Mouse (Mus musculus): Measurements from ENCODE around the gene Rfc1. TPM values are rescaled to one million over a fixed set of nuclear protein-coding genes. Genes with fewer than 3 reads are reported as not detected.

The Rfc1 gene
- polyA plus RNA-seq (2016; fragmentation: Nextera tagmentation; extraction: Ambion mirVana), result 103 and 110 TPM in 2 replicates

DNA sequence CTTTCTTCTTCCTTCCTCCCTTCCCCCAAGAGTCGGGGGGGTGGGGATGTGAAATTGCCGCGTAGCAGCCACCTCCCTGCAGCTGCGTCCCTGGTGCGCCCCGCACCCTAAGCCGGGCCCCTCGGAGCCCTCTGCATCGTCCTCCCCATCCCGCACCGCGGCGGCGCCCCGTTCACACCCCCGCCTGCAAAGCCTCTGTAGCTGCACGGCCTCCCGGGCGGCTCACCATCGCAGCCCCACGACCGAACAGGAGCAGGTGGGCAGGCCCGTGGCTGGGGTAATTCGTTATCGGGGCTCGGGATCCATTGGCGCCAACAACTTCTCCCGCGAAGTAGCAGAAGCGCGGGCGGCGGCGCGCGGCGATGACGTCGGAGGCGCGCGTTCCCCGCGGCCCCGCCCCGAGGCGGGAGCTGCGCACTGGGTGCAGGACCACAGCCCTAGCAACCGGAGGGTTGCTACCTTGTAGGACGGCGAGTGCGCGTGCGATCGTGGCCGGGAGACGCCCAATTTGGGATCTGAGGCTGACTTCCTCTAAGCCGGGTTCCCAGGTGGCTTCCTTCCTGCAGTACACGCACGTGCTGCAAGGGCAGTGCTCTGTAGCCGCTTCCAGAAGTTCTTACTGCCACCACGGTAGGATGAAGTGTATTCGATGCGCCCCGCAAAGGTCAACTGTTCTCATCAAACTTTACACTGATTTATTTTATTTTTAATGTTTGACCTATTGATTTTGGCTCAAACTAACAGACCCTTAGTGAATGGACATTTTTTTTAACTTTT, at the start of gene Rfc1:
TSS of gene Rfc1 (minus strand) at position 373 of the 777 bp plus-strand sequence.
- peak; percentile 89 for DNase-seq (ENCODE audit: extremely low spot score, low spot score)
- no peaks in the 10 kb centered on the region for H3K27me3 ChIP-seq (ENCODE audit: poor library complexity, severe bottlenecking)
- H3K36me3 ChIP-seq (replicated peaks), result peaks cover 33% of the 10 kb centered on the region
- peak within 1 kb of the TSS; percentile 96 for H3K27ac ChIP-seq
- no peaks in the 10 kb centered on the region for H3K9me3 ChIP-seq
- peak within 1 kb of the TSS; percentile 88 for H3K4me3 ChIP-seq
- peaks cover 22% of the 10 kb centered on the region for H3K4me1 ChIP-seq
- under 1% methylated on average over 65 of the region's 65 CpGs for WGBS

DNA sequence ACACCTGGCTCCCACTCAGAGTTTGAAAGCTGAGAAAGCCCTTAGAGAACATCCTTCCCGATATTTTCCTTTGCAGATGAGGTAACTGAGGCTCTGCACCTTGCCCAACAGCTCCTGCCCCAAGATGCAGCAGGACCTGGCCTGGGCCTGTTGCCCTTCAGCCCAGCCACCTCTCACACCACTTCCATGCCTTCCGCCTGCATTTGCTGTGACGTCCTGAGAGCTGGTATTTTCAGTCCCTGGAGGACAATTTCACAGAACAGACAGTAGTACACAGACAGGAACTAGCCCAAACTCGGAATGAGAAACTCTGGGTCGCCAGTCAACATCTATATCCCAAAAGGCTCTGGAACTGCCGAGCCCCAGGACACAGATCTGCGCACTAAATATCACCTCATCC, 39.3 kb upstream of the Rfc1 start:
- no peaks in the 10 kb centered on the region for H3K27me3 ChIP-seq (ENCODE audit: poor library complexity, severe bottlenecking)
- H3K36me3 ChIP-seq (replicated peaks), result no peaks in the 10 kb centered on the region
- no peak for DNase-seq (ENCODE audit: extremely low spot score, low spot score)
- H3K9me3 ChIP-seq, result no peaks in the 10 kb centered on the region
- no peak overlapping the region for H3K27ac ChIP-seq
- 91% methylated on average over 7 of the region's 7 CpGs for WGBS
- H3K4me3 ChIP-seq, result no peak overlapping the region
- no peaks in the 10 kb centered on the region for H3K4me1 ChIP-seq

DNA sequence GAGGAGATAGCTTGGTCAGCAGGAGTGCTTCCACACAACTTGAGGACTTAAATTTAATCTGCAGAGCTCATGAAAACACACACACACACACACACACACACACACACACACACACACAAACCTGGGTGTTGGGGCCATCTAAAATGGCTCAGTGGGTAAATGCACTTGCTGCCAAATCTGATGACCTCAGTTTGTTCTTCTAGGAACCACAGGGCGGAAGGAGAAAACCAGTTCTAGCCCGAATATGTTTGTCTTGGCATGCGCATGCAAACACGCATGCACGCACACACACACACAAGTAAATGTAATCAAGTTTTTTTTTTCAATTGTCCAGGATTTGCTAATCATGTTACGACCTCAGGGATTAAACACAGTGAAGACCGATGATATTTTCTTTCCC, 36.1 kb upstream of the Rfc1 start:
- 98% methylated on average over 7 of the region's 7 CpGs for WGBS
- H3K27me3 ChIP-seq (ENCODE audit: poor library complexity, severe bottlenecking), result no peaks in the 10 kb centered on the region
- no peaks in the 10 kb centered on the region for H3K36me3 ChIP-seq (replicated peaks)
- H3K4me1 ChIP-seq, result no peaks in the 10 kb centered on the region
- no peaks in the 10 kb centered on the region for H3K9me3 ChIP-seq
- no peak overlapping the region for H3K27ac ChIP-seq
- DNase-seq (ENCODE audit: extremely low spot score, low spot score), result no peak
- H3K4me3 ChIP-seq, result no peak overlapping the region

- Histone ChIP-seq H3K27ac (no peak overlapping the region), H3K4me1 (no peaks in the 10 kb centered on the region), H3K27me3 (ENCODE audit: poor library complexity, severe bottlenecking) (no peaks in the 10 kb centered on the region), H3K9me3 (no peaks in the 10 kb centered on the region), H3K36me3 (replicated peaks) (no peaks in the 10 kb centered on the region), H3K4me3 (no peak overlapping the region)
- no peak for DNase-seq (ENCODE audit: extremely low spot score, low spot score)
- 94% methylated on average over 11 of the region's 11 CpGs for WGBS
Observed at GRCm38 (mm10) chr5:65367837-65368236, 32.4 kb upstream of the Rfc1 start.

DNA sequence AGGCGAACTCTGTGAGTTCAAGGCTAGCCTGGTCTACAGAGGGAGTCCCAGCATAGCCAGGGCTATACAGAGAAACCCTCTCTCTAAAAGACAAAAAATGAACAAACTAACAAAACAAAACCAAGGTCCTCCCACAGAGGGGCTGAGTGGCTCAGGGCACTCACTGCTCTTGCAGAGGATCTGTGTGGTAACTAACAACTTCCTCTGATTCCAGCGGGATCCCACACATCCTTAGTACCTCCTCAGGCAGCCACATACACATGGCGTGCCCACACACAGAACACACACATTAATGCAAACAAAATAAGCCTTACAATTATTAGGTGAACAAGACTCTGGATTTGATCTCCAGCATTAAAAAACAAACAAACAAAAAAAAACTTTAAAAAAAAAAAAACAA, 22.3 kb upstream of the Rfc1 start:
- Histone ChIP-seq H3K27ac (no peak overlapping the region), H3K4me1 (peaks cover 4% of the 10 kb centered on the region; the same call in 1 of the 2 replicates), H3K4me3 (no peak overlapping the region), H3K36me3 (replicated peaks) (no peaks in the 10 kb centered on the region), H3K9me3 (no peaks in the 10 kb centered on the region; the same call in 1 of the 2 replicates), H3K27me3 (ENCODE audit: poor library complexity, severe bottlenecking) (no peaks in the 10 kb centered on the region)
- WGBS, result 86% methylated on average over 3 of the region's 3 CpGs
- DNase-seq (ENCODE audit: extremely low spot score, low spot score), result no peak

GRCm38 (mm10) chr5:65356851-65357250, 21.4 kb upstream of the Rfc1 start:
- Histone ChIP-seq H3K36me3 (replicated peaks) (no peaks in the 10 kb centered on the region), H3K27ac (no peak overlapping the region), H3K9me3 (no peaks in the 10 kb centered on the region; the same call in 1 of the 2 replicates), H3K4me3 (no peak overlapping the region), H3K4me1 (peaks cover 4% of the 10 kb centered on the region; the same call in 1 of the 2 replicates), H3K27me3 (ENCODE audit: poor library complexity, severe bottlenecking) (no peaks in the 10 kb centered on the region)
- no peak for DNase-seq (ENCODE audit: extremely low spot score, low spot score)
- 87% methylated on average over 6 of the region's 6 CpGs for WGBS

- Histone ChIP-seq H3K4me1 (peaks cover 4% of the 10 kb centered on the region; the same call in 1 of the 2 replicates), H3K36me3 (replicated peaks) (no peaks in the 10 kb centered on the region), H3K27me3 (ENCODE audit: poor library complexity, severe bottlenecking) (no peaks in the 10 kb centered on the region), H3K9me3 (no peaks in the 10 kb centered on the region; the same call in 1 of the 2 replicates), H3K4me3 (no peak overlapping the region), H3K27ac (no peak overlapping the region)
- DNase-seq (ENCODE audit: extremely low spot score, low spot score), result no peak
- 82% methylated on average over 5 of the region's 5 CpGs for WGBS
Observed at GRCm38 (mm10) chr5:65354985-65355384, 19.5 kb upstream of the Rfc1 start.

DNA sequence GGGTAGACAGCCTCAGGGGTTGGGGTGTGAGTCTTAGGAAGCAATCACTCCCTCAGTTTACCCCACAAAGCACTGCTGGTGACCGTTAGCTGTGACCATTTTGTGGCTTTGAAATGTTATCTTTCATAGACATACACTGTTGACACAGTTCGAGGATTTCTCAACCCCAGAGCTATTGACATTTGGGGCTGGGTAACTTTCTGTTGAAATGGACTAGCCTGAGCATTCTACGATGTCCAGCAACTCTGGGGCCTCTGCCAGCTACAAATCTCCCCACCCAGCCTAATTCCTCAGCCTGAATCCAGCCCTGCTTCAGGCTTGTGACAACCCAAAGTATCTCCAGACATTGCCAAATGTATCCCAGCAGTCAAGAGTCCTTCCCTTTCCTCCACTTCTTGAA, 18.6 kb upstream of the Rfc1 start:
- no peak for DNase-seq (ENCODE audit: extremely low spot score, low spot score)
- no peaks in the 10 kb centered on the region for H3K36me3 ChIP-seq (replicated peaks)
- H3K27ac ChIP-seq, result no peak overlapping the region
- H3K4me1 ChIP-seq, result peaks cover 4% of the 10 kb centered on the region; the same call in 1 of the 2 replicates
- no peaks in the 10 kb centered on the region for H3K27me3 ChIP-seq (ENCODE audit: poor library complexity, severe bottlenecking)
- H3K9me3 ChIP-seq, result no peaks in the 10 kb centered on the region; the same call in 1 of the 2 replicates
- 90% methylated on average over 3 of the region's 3 CpGs for WGBS
- no peak overlapping the region for H3K4me3 ChIP-seq

DNA sequence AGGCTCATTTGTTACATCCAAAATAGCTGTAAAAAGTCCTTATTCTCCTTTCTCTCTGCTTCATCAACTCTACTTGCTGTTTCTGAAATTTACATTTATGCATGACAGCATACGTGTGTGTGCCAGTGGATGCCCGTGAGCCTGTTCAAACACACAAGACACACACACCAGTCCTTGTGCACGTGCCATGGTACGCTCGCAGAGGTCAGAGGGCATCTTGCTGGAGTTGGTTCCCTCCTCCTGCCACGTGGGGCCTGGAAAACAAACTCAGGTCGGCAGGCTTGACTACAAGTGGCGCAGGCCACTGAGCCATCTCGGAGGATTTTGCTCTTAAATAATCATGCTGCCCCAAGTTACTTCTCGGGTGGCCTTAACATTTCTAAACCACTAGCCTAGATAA, 15.0 kb upstream of the Rfc1 start:
- peaks cover 10% of the 10 kb centered on the region for H3K4me1 ChIP-seq
- H3K27ac ChIP-seq, result no peak overlapping the region
- H3K4me3 ChIP-seq, result no peak overlapping the region
- DNase-seq (ENCODE audit: extremely low spot score, low spot score), result no peak
- 79% methylated on average over 10 of the region's 10 CpGs for WGBS
- H3K36me3 ChIP-seq (replicated peaks), result no peaks in the 10 kb centered on the region
- H3K9me3 ChIP-seq, result no peaks in the 10 kb centered on the region; the same call in 1 of the 2 replicates
- H3K27me3 ChIP-seq (ENCODE audit: poor library complexity, severe bottlenecking), result no peaks in the 10 kb centered on the region

- H3K36me3 ChIP-seq (replicated peaks), result no peaks in the 10 kb centered on the region
- no peaks in the 10 kb centered on the region for H3K9me3 ChIP-seq
- H3K27me3 ChIP-seq (ENCODE audit: poor library complexity, severe bottlenecking), result no peaks in the 10 kb centered on the region
- 63% methylated on average over 15 of the region's 15 CpGs for WGBS
- no peak for DNase-seq (ENCODE audit: extremely low spot score, low spot score)
- H3K4me3 ChIP-seq, result no peak within 1 kb of the TSS
- no peak within 1 kb of the TSS for H3K27ac ChIP-seq
- peaks cover 8% of the 10 kb centered on the region for H3K4me1 ChIP-seq
Observed at GRCm38 (mm10) chr5:65348168-65348567, 12.7 kb upstream of the Rfc1 start, which contains the start of gene Klb. Gene Klb, plus strand, starts transcription at chr5:65348314.

- no peaks in the 10 kb centered on the region for H3K9me3 ChIP-seq
- no peaks in the 10 kb centered on the region for H3K36me3 ChIP-seq (replicated peaks)
- H3K4me1 ChIP-seq, result peaks cover 9% of the 10 kb centered on the region
- 59% methylated on average over 4 of the region's 4 CpGs for WGBS
- no peak overlapping the region for H3K4me3 ChIP-seq
- no peak overlapping the region for H3K27ac ChIP-seq
- no peaks in the 10 kb centered on the region for H3K27me3 ChIP-seq (ENCODE audit: poor library complexity, severe bottlenecking)
- DNase-seq (ENCODE audit: extremely low spot score, low spot score), result no peak
Observed at GRCm38 (mm10) chr5:65340167-65340566, 4.7 kb upstream of the Rfc1 start.

GRCm38 (mm10) chr5:65338394-65338793, 2.9 kb upstream of the Rfc1 start:
- 82% methylated on average over 6 of the region's 6 CpGs for WGBS
- Histone ChIP-seq H3K9me3 (no peaks in the 10 kb centered on the region), H3K4me3 (no peak overlapping the region), H3K27ac (no peak overlapping the region), H3K27me3 (ENCODE audit: poor library complexity, severe bottlenecking) (no peaks in the 10 kb centered on the region), H3K4me1 (peaks cover 22% of the 10 kb centered on the region), H3K36me3 (replicated peaks) (peaks cover 9% of the 10 kb centered on the region)
- no peak for DNase-seq (ENCODE audit: extremely low spot score, low spot score)

DNA sequence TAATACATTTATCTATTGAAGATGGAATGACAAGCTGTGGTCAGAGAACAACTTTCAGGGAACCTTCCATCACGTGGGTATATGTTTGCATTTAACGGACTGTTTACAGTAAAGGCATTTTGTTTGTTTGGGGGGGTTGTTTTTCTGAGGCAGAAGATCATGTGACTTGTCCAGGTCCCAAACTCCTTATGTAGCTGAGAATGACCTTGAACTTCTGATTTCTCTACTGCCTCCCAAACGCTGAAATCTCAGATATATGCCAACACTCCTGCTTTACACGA, 545 bp upstream of the Rfc1 start:
- WGBS, result 37% methylated on average over 4 of the region's 4 CpGs
- no peaks in the 10 kb centered on the region for H3K9me3 ChIP-seq
- H3K27me3 ChIP-seq (ENCODE audit: poor library complexity, severe bottlenecking), result no peaks in the 10 kb centered on the region
- peaks cover 32% of the 10 kb centered on the region for H3K36me3 ChIP-seq (replicated peaks)
- peaks cover 22% of the 10 kb centered on the region for H3K4me1 ChIP-seq
- no peak for DNase-seq (ENCODE audit: extremely low spot score, low spot score)
- peak overlapping the region; percentile 96; the same call in 1 of the 2 replicates for H3K27ac ChIP-seq
- H3K4me3 ChIP-seq, result peak overlapping the region; percentile 88

Measured in forebrain, embryonic 10.5 days (tissue).